Mouse (Mus musculus) liver, postnatal 0 days (tissue): ENCODE data around the gene Zfp568. TPM values are rescaled to one million over a fixed set of nuclear protein-coding genes. Genes with fewer than 3 reads are reported as not detected.

Experiments
- ATAC-seq: fragments of 200-750 bp; cut with Nextera tagmentation; 2 replicates; pipeline ENCODE4 v1.8.0; 2017; ENCODE audit warnings: mild to moderate bottlenecking, moderate library complexity
- DNase-seq: peaks from one replicate; pipeline ENCODE4 v3.0.0-alpha.2; 2016
- H3K27ac ChIP-seq: fragments of 300-500 bp; sonication (generic); 2 replicates; pipeline ENCODE4 v1.5.1; 2014; ENCODE audit warnings: antibody characterized with exemption, moderate library complexity, mild to moderate bottlenecking, low read depth
- H3K27me3 ChIP-seq: fragments of 300-500 bp; sonication (generic); 2 replicates; pipeline ENCODE4 v1.6.1; 2014; ENCODE audit warnings: low read length, control low read depth, mixed read lengths; ENCODE audit not compliant: insufficient read depth
- H3K36me3 ChIP-seq: fragments of 300-500 bp; sonication (generic); replicated peaks from 2 replicates; pipeline ENCODE4 v1.6.1; 2014; ENCODE audit warnings: mild to moderate bottlenecking, control low read depth, low read length, moderate library complexity, mixed read lengths; ENCODE audit not compliant: insufficient read depth
- H3K4me1 ChIP-seq: fragments of 300-500 bp; sonication (generic); 2 replicates; pipeline ENCODE4 v1.6.1; 2014; ENCODE audit warnings: antibody characterized with exemption, mild to moderate bottlenecking, control low read depth; ENCODE audit not compliant: insufficient read depth
- H3K4me2 ChIP-seq: fragments of 300-500 bp; sonication (generic); 2 replicates; pipeline ENCODE4 v1.6.1; 2014; ENCODE audit warnings: low read depth, mild to moderate bottlenecking, low read length, moderate library complexity, mixed read lengths
- H3K4me3 ChIP-seq: fragments of 300-500 bp; sonication (generic); 2 replicates; pipeline ENCODE4 v1.5.1; 2014; ENCODE audit warnings: low read depth, low read length
- H3K9ac ChIP-seq: fragments of 300-500 bp; sonication (generic); replicated peaks from 2 replicates; pipeline ENCODE4 v1.6.1; 2014; ENCODE audit warnings: mild to moderate bottlenecking, moderate library complexity
- H3K9me3 ChIP-seq: fragments of 300-500 bp; sonication (generic); 2 replicates; pipeline ENCODE4 v1.6.1; 2016; ENCODE audit warnings: mild to moderate bottlenecking, control low read depth, low read length, mixed read lengths
- CTCF ChIP-seq: sonication (generic); IDR thresholded peaks from 2 replicates; pipeline ENCODE4 v1.5.1; 2016; ENCODE audit warnings: antibody characterized with exemption, low read depth
- EP300 ChIP-seq: IDR thresholded peaks from 2 replicates; pipeline ENCODE4 v1.6.1; 2016; ENCODE audit warnings: antibody characterized with exemption, low read depth, mild to moderate bottlenecking
- WGBS: fragments of 180-500 bp; shearing (Covaris S2); extraction: QIAGEN DNeasy Blood & Tissue Kit; methylation state at CpG from one replicate; pipeline ENCODE4 v1.1.7; 2014; ENCODE audit not compliant: insufficient replicate concordance; 5-methylcytosine and 5-hydroxymethylcytosine counted together
- polyA plus RNA-seq: library from polyadenylated mRNA; unstranded; fragments of >200 nt; fragmentation: Nextera tagmentation; extraction: Ambion mirVana; gene quantifications from 2 replicates; pipeline ENCODE4 v1.2.1, GENCODE M21; 2015

Gene Zfp568
- 5.5 and 6.4 TPM in 2 replicates for polyA plus RNA-seq

GRCm38 (mm10) chr7:29983690-29984380 is at the start of gene Zfp568:
Zfp568 (plus strand) TSS chr7:29983955.
- H3K4me3 ChIP-seq = peak within 1 kb of the TSS; percentile 90
- H3K9me3 ChIP-seq = no peaks in the 10 kb centered on the region
- peak within 1 kb of the TSS; percentile 87 for H3K9ac ChIP-seq
- H3K27me3 ChIP-seq = no peaks in the 10 kb centered on the region
- under 1% methylated on average over 60 of the region's 62 CpGs for WGBS
- peaks cover 8% of the 10 kb centered on the region for H3K36me3 ChIP-seq
- TF ChIP-seq EP300 (no peak), CTCF (peak; percentile 81)
- peaks cover 9% of the 10 kb centered on the region; the same call in 1 of the 2 replicates for H3K4me1 ChIP-seq
- peak within 1 kb of the TSS; percentile 88 for H3K4me2 ChIP-seq
- H3K27ac ChIP-seq = peak within 1 kb of the TSS; percentile 94
- ATAC-seq (peak; percentile 94), DNase-seq (peak; percentile 91)

- no peak for TF ChIP-seq EP300
- TF ChIP-seq CTCF = no peak
- Histone ChIP-seq H3K9ac (no peak overlapping the region), H3K27ac (no peak overlapping the region), H3K9me3 (no peaks in the 10 kb centered on the region), H3K4me1 (no peaks in the 10 kb centered on the region), H3K27me3 (no peaks in the 10 kb centered on the region), H3K4me3 (no peak overlapping the region), H3K4me2 (no peak overlapping the region), H3K36me3 (peaks cover 25% of the 10 kb centered on the region)
- ATAC-seq (no peak), DNase-seq (no peak)
- WGBS = 77% methylated on average over 6 of the region's 6 CpGs
Measured at GRCm38 (mm10) chr7:29938856-29939255, 44.9 kb upstream of the Zfp568 start.

- Histone ChIP-seq H3K27me3 (no peaks in the 10 kb centered on the region), H3K36me3 (peaks cover 6% of the 10 kb centered on the region), H3K9me3 (no peaks in the 10 kb centered on the region), H3K9ac (no peak overlapping the region), H3K4me1 (no peaks in the 10 kb centered on the region), H3K27ac (no peak overlapping the region), H3K4me2 (no peak overlapping the region), H3K4me3 (no peak overlapping the region)
- DNase-seq (no peak), ATAC-seq (no peak)
- TF ChIP-seq CTCF (no peak), EP300 (no peak)
- 85% methylated on average over 11 of the region's 11 CpGs for WGBS
Measured at GRCm38 (mm10) chr7:29941027-29941426, 42.7 kb upstream of the Zfp568 start.

- no peak overlapping the region for H3K9ac ChIP-seq
- no peak for TF ChIP-seq CTCF
- no peak for TF ChIP-seq EP300
- no peaks in the 10 kb centered on the region for H3K4me1 ChIP-seq
- H3K4me2 ChIP-seq = no peak overlapping the region
- no peak overlapping the region for H3K4me3 ChIP-seq
- ATAC-seq (no peak), DNase-seq (no peak)
- H3K27me3 ChIP-seq = no peaks in the 10 kb centered on the region
- WGBS = 63% methylated on average over 2 of the region's 2 CpGs
- H3K27ac ChIP-seq = no peak overlapping the region
- peaks cover 2% of the 10 kb centered on the region; the same call in 1 of the 2 replicates for H3K36me3 ChIP-seq
- no peaks in the 10 kb centered on the region for H3K9me3 ChIP-seq
Measured at GRCm38 (mm10) chr7:29942740-29943139, 41.0 kb upstream of the Zfp568 start.

- WGBS = 67% methylated on average over 2 of the region's 2 CpGs
- TF ChIP-seq CTCF (no peak), EP300 (no peak)
- Histone ChIP-seq H3K27ac (no peak overlapping the region), H3K36me3 (no peaks in the 10 kb centered on the region), H3K9me3 (no peaks in the 10 kb centered on the region), H3K4me1 (no peaks in the 10 kb centered on the region), H3K27me3 (no peaks in the 10 kb centered on the region), H3K4me2 (no peak overlapping the region), H3K9ac (no peak overlapping the region), H3K4me3 (no peak overlapping the region)
- ATAC-seq (no peak), DNase-seq (no peak)
Measured at GRCm38 (mm10) chr7:29943720-29944119, 40.0 kb upstream of the Zfp568 start.

GRCm38 (mm10) chr7:29944201-29944600 is 39.6 kb upstream of the Zfp568 start:
- 68% methylated on average over 2 of the region's 2 CpGs for WGBS
- Histone ChIP-seq H3K9me3 (no peaks in the 10 kb centered on the region), H3K9ac (no peak overlapping the region), H3K4me3 (no peak overlapping the region), H3K4me2 (no peak overlapping the region), H3K27ac (no peak overlapping the region), H3K36me3 (no peaks in the 10 kb centered on the region), H3K4me1 (no peaks in the 10 kb centered on the region), H3K27me3 (no peaks in the 10 kb centered on the region)
- DNase-seq (no peak), ATAC-seq (no peak)
- no peak for TF ChIP-seq EP300
- TF ChIP-seq CTCF = no peak
